Mouse (Mus musculus) myocyte (in vitro differentiated cells): ENCODE data around the gene Kdm4b. TPM values are rescaled to one million over a fixed set of nuclear protein-coding genes. Genes with fewer than 3 reads are reported as not detected.

Source experiments
- H3K27me3 ChIP-seq: one replicate; pipeline ENCODE4 v1.6.1; 2011; ENCODE audit not compliant: control insufficient read depth, insufficient read depth, insufficient read length
- H3K36me3 ChIP-seq: one replicate; pipeline ENCODE4 v1.6.1; 2011; ENCODE audit not compliant: control insufficient read depth, insufficient read depth
- H3K4me2 ChIP-seq: one replicate; pipeline ENCODE4 v1.6.1; 2011; ENCODE audit warnings: low read depth, control low read depth
- H3K4me3 ChIP-seq: one replicate; pipeline ENCODE4 v1.5.1; 2011; ENCODE audit warnings: mild to moderate bottlenecking, control low read depth, moderate library complexity
- H3K79me2 ChIP-seq: one replicate; pipeline ENCODE4 v1.6.1; 2011; ENCODE audit not compliant: control insufficient read depth, insufficient read depth
- H3ac ChIP-seq: one replicate; pipeline ENCODE4 v1.6.1; 2011; ENCODE audit not compliant: control insufficient read depth, insufficient read length
- CEBPB ChIP-seq: IDR thresholded peaks from 2 replicates; pipeline ENCODE4 v1.6.1; 2011; ENCODE audit warnings: mild to moderate bottlenecking, moderate library complexity; ENCODE audit not compliant: poor library complexity, insufficient read depth, severe bottlenecking
- E2F4 ChIP-seq: IDR thresholded peaks from one replicate; pipeline ENCODE4 v1.6.1; 2011; ENCODE audit warnings: mild to moderate bottlenecking, control low read depth, moderate library complexity; ENCODE audit not compliant: insufficient read depth
- MAX ChIP-seq: IDR thresholded peaks from one replicate; pipeline ENCODE4 v1.6.1; 2011; ENCODE audit warnings: low read depth, mild to moderate bottlenecking, control low read depth
- MYOD1 ChIP-seq, 3 experiments: IDR thresholded peaks; one replicate each; pipeline ENCODE4 v1.6.1; 2011; ENCODE audit warnings: control low read depth in 2 of 3, low read depth in 2 of 3, mild to moderate bottlenecking in 2 of 3, moderate library complexity in 1 of 3; ENCODE audit not compliant: insufficient read length in 2 of 3, control insufficient read depth in 1 of 3
- MYOG ChIP-seq, 3 experiments: IDR thresholded peaks; one replicate each; pipeline ENCODE4 v1.6.1; 2011; ENCODE audit warnings: control low read depth in 2 of 3, low read depth in 2 of 3, mild to moderate bottlenecking in 2 of 3; ENCODE audit not compliant: insufficient read length in 2 of 3, control insufficient read depth in 1 of 3, insufficient read depth in 1 of 3
- POLR2A ChIP-seq: IDR thresholded peaks from one replicate; pipeline ENCODE4 v1.6.1; 2011; ENCODE audit warnings: low read depth, mild to moderate bottlenecking, control low read depth, moderate library complexity; ENCODE audit not compliant: insufficient read length
- POLR2AphosphoS2 ChIP-seq: IDR thresholded peaks from one replicate; pipeline ENCODE4 v1.6.1; 2011; ENCODE audit warnings: low read depth, control low read depth; ENCODE audit not compliant: insufficient read length
- REST ChIP-seq: IDR thresholded peaks from one replicate; pipeline ENCODE4 v1.6.1; 2011; ENCODE audit warnings: mild to moderate bottlenecking, control low read depth, moderate library complexity; ENCODE audit not compliant: insufficient read depth, insufficient read length
- SRF ChIP-seq: IDR thresholded peaks from one replicate; pipeline ENCODE4 v1.6.1; 2011; ENCODE audit warnings: low read depth; ENCODE audit not compliant: control insufficient read depth, insufficient read length
- TCF12 ChIP-seq: IDR thresholded peaks from one replicate; pipeline ENCODE4 v1.6.1; 2011; ENCODE audit warnings: mild to moderate bottlenecking, control low read depth; ENCODE audit not compliant: poor library complexity, insufficient read depth, severe bottlenecking
- TCF3 ChIP-seq: IDR thresholded peaks from one replicate; pipeline ENCODE4 v1.6.1; 2011; ENCODE audit warnings: low read depth, control low read depth; ENCODE audit not compliant: insufficient read length
- USF1 ChIP-seq: IDR thresholded peaks from one replicate; pipeline ENCODE4 v1.6.1; 2011; ENCODE audit warnings: low read depth, mild to moderate bottlenecking, control low read depth, moderate library complexity
- polyA plus RNA-seq: library from polyadenylated mRNA; unstranded; fragments of >200 nt; fragmentation: generic; extraction: Trizol; gene quantifications from one replicate; pipeline ENCODE4 v1.2.1, GENCODE M21; 2012; ENCODE audit warnings: missing spikeins

The Kdm4b gene
- polyA plus RNA-seq, 1 experiment = 31.3 TPM

GRCm38 (mm10) chr17:56324419-56324818 is 1.4 kb upstream of the Kdm4b start:
- Histone ChIP-seq H3K4me3 (peak overlapping the region; percentile 32), H3K4me2 (no peak overlapping the region)

GRCm38 (mm10) chr17:56326153-56327147 is 588 bp downstream of the Kdm4b start:
- Histone ChIP-seq H3ac (peak overlapping the region; percentile 92), H3K4me3 (peak overlapping the region; percentile 32), H3K79me2 (peaks cover 34% of the 10 kb centered on the region), H3K4me2 (peak overlapping the region; percentile 79), H3K27me3 (no peaks in the 10 kb centered on the region), H3K36me3 (no peaks in the 10 kb centered on the region)
- peak; percentile 82 for TF ChIP-seq POLR2AphosphoS2
- TF ChIP-seq TCF12 = no peak
- TF ChIP-seq MYOD1 (IDR thresholded peaks at IDR 0.05; ENCODE audit: control insufficient read depth in 1 of 3, insufficient read length in 2 of 3, low read depth in 2 of 3) = peak in 1 of 3 experiments; percentile 29

More at GRCm38 (mm10) chr17:56324419-56324818, 1.4 kb upstream of the Kdm4b start:
- H3K27me3 ChIP-seq = no peaks in the 10 kb centered on the region
- H3K36me3 ChIP-seq = peaks cover 3% of the 10 kb centered on the region
- no peak overlapping the region for H3ac ChIP-seq
- TF ChIP-seq SRF (no peak), TCF3 (no peak), USF1 (no peak), TCF12 (no peak), CEBPB (no peak), REST (no peak), POLR2AphosphoS2 (no peak), E2F4 (no peak), MYOD1 (IDR thresholded peaks at IDR 0.05; ENCODE audit: control insufficient read depth in 1 of 3, insufficient read length in 2 of 3, low read depth in 2 of 3) (no peak), MAX (no peak), POLR2A (no peak), MYOG (IDR thresholded peaks at IDR 0.05; ENCODE audit: control insufficient read depth in 1 of 3, insufficient read depth in 1 of 3, insufficient read length in 2 of 3, low read depth in 2 of 3) (no peak)
- peaks cover 28% of the 10 kb centered on the region for H3K79me2 ChIP-seq

GRCm38 (mm10) chr17:56329267-56329666 is 3.4 kb downstream of the Kdm4b start:
- H3K4me2 ChIP-seq = no peak overlapping the region
- no peaks in the 10 kb centered on the region for H3K27me3 ChIP-seq
- TF ChIP-seq POLR2AphosphoS2 (no peak), POLR2A (no peak), E2F4 (no peak), MYOG (IDR thresholded peaks at IDR 0.05; ENCODE audit: control insufficient read depth in 1 of 3, insufficient read depth in 1 of 3, insufficient read length in 2 of 3, low read depth in 2 of 3) (no peak), CEBPB (no peak), REST (no peak), TCF3 (no peak), USF1 (no peak), MAX (no peak), MYOD1 (IDR thresholded peaks at IDR 0.05; ENCODE audit: control insufficient read depth in 1 of 3, insufficient read length in 2 of 3, low read depth in 2 of 3) (no peak), TCF12 (no peak), SRF (no peak)
- no peak overlapping the region for H3ac ChIP-seq
- H3K4me3 ChIP-seq = no peak overlapping the region
- peaks cover 53% of the 10 kb centered on the region for H3K79me2 ChIP-seq
- no peaks in the 10 kb centered on the region for H3K36me3 ChIP-seq

GRCm38 (mm10) chr17:56330345-56330744 is 4.5 kb downstream of the Kdm4b start:
- no peaks in the 10 kb centered on the region for H3K27me3 ChIP-seq
- H3K4me2 ChIP-seq = peak overlapping the region; percentile 3
- no peak overlapping the region for H3K4me3 ChIP-seq
- TF ChIP-seq MAX (no peak), TCF3 (no peak), POLR2A (no peak), USF1 (no peak), CEBPB (no peak), POLR2AphosphoS2 (no peak), REST (no peak)
- H3K36me3 ChIP-seq = no peaks in the 10 kb centered on the region
- no peak overlapping the region for H3ac ChIP-seq
- peaks cover 58% of the 10 kb centered on the region for H3K79me2 ChIP-seq

GRCm38 (mm10) chr17:56331256-56331655 is 5.4 kb downstream of the Kdm4b start:
- H3K27me3 ChIP-seq = no peaks in the 10 kb centered on the region
- H3ac ChIP-seq = no peak overlapping the region
- TF ChIP-seq MYOG (IDR thresholded peaks at IDR 0.05; ENCODE audit: control insufficient read depth in 1 of 3, insufficient read depth in 1 of 3, insufficient read length in 2 of 3, low read depth in 2 of 3) (no peak), TCF3 (no peak), CEBPB (no peak), MAX (no peak), USF1 (no peak), MYOD1 (IDR thresholded peaks at IDR 0.05; ENCODE audit: control insufficient read depth in 1 of 3, insufficient read length in 2 of 3, low read depth in 2 of 3) (peak in 2 of 3 experiments; percentile 6 to 54), E2F4 (no peak), REST (no peak), POLR2A (no peak), SRF (peak; percentile 9), TCF12 (no peak)
- no peak overlapping the region for H3K4me3 ChIP-seq
- H3K4me2 ChIP-seq = peak overlapping the region; percentile 3
- peaks cover 65% of the 10 kb centered on the region for H3K79me2 ChIP-seq
- no peaks in the 10 kb centered on the region for H3K36me3 ChIP-seq
